Mouse (Mus musculus): ENCODE measurements around the gene Gm3952. TPM values are rescaled to one million over a fixed set of nuclear protein-coding genes. Genes with fewer than 3 reads are reported as not detected.

The Gm3952 gene
- not detected for polyA plus RNA-seq (2015; fragmentation: Illumina TruSeq; extraction: RNeasy Lipid Tissue Mini Kit (QIAGEN cat#74804); ENCODE audit: insufficient read depth, low read depth, low replicate concordance)

GRCm38 (mm10) chr8:128798594-128798993 is at the start of gene Gm3952:
Gene Gm3952, minus strand, starts transcription at chr8:128798694.

Other genes starting within 250 kb of the Gm3952 start
- 46.8 TPM for gene Itgb1, start 113.0 kb downstream of the Gm3952 start, polyA plus RNA-seq (2015; fragmentation: Illumina TruSeq; extraction: RNeasy Lipid Tissue Mini Kit (QIAGEN cat#74804); ENCODE audit: insufficient read depth, low read depth, low replicate concordance)

Data from pancreas, adult 10 weeks (tissue).